Mouse (Mus musculus): ENCODE measurements around the gene Lrp8. TPM values are rescaled to one million over a fixed set of nuclear protein-coding genes. Genes with fewer than 3 reads are reported as not detected.

Lrp8 gene
- polyA plus RNA-seq, 1 experiment, result 3.9 TPM

DNA sequence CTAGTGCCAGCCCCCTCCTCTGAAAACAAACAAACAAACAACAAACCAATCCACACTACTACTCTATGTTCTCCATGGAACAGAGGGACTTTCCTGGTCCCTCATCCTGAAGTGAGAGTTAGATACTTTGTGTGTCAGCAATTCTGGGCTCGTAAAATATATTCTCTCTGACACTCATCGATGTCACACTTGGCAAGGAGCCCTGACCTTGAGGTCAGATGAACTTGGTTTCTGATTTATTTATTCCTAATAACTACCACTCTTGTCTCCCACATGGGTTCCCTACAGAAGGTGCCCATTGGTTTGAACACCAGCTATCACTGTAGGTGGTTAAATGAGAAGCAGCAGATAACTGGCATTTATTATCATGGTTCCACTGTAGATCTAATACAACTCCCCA, 118.3 kb downstream of the Lrp8 start:
- Histone ChIP-seq H3K27me3 (ENCODE audit: control insufficient read depth, insufficient read depth, low read length) (no peaks in the 10 kb centered on the region), H3K4me3 (ENCODE audit: low read depth, low read length) (no peak overlapping the region), H3K4me1 (ENCODE audit: control insufficient read depth, insufficient read depth, insufficient read length, low read length) (peaks cover 12% of the 10 kb centered on the region; the same call in 1 of the 2 replicates), H3K27ac (ENCODE audit: insufficient read depth, low read depth, low read length) (peak overlapping the region; percentile 94), H3K36me3 (ENCODE audit: control insufficient read depth, insufficient read depth, low read length) (no peaks in the 10 kb centered on the region)
- TF ChIP-seq CTCF (IDR thresholded peaks at IDR 0.05; ENCODE audit: extremely low read depth, insufficient read length, insufficient replicate concordance, low read depth, low read length), result no peak
- no peak for TF ChIP-seq POLR2A (IDR thresholded peaks at IDR 0.05; ENCODE audit: low read depth, low read length)
- 17% methylated on average over 2 of the region's 2 CpGs for WGBS

DNA sequence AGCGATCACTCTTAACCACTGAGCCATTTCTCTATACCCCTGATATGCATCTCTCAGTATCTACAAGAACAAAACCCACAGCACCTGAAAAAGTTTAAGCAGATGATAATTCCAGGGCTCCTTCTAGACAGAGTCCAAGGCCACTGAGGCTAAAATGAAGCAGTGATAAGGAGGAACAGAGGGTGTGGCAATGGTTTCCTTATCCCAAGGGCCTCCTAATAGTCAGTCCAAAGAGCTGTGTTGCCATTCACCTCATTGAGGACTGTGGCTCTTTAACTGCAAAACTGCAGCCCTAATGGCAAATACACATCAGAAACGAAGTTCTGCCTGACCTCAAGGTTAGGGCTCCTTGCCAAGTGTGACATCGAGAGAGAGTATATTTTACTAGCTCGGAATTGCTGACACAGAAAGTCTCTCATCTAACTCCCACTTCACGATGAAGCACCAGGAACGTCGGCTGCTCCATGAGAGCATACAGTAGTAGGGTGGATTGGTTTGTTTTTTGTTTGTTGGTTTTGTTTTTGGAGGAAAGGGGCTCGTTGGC, 119.2 kb downstream of the Lrp8 start:
- Histone ChIP-seq H3K4me1 (ENCODE audit: control insufficient read depth, insufficient read depth, insufficient read length, low read length) (peaks cover 12% of the 10 kb centered on the region; the same call in 1 of the 2 replicates), H3K27ac (ENCODE audit: insufficient read depth, low read depth, low read length) (peak overlapping the region; percentile 94), H3K36me3 (ENCODE audit: control insufficient read depth, insufficient read depth, low read length) (no peaks in the 10 kb centered on the region), H3K4me3 (ENCODE audit: low read depth, low read length) (no peak overlapping the region), H3K27me3 (ENCODE audit: control insufficient read depth, insufficient read depth, low read length) (no peaks in the 10 kb centered on the region)
- WGBS, result 16% methylated on average over 8 of the region's 8 CpGs
- TF ChIP-seq CTCF (IDR thresholded peaks at IDR 0.05; ENCODE audit: extremely low read depth, insufficient read length, insufficient replicate concordance, low read depth, low read length), result no peak
- no peak for TF ChIP-seq POLR2A (IDR thresholded peaks at IDR 0.05; ENCODE audit: low read depth, low read length)

DNA sequence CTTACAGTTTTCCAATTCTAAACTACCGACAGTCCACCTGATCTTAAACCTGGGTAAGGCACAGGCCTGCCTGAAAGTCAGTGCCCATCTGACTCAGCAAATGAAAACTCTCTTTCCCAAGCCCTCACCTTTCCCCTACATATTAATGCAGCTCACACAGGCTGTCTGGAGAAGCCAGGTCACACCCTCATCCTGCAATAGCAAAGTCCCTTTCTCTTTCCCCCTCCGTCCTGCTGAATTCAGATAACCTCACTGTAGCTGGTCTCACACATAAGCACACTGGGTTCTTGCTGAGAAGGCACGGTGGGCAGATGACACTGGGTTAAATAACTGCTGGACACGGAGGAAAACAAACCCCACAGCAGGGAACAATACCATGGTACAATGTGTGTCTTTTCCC, 119.9 kb downstream of the Lrp8 start:
- Histone ChIP-seq H3K27me3 (ENCODE audit: control insufficient read depth, insufficient read depth, low read length) (no peaks in the 10 kb centered on the region), H3K4me3 (ENCODE audit: low read depth, low read length) (peak overlapping the region; percentile 94), H3K27ac (ENCODE audit: insufficient read depth, low read depth, low read length) (peak overlapping the region; percentile 94), H3K36me3 (ENCODE audit: control insufficient read depth, insufficient read depth, low read length) (no peaks in the 10 kb centered on the region), H3K4me1 (ENCODE audit: control insufficient read depth, insufficient read depth, insufficient read length, low read length) (peaks cover 12% of the 10 kb centered on the region; the same call in 1 of the 2 replicates)
- TF ChIP-seq CTCF (IDR thresholded peaks at IDR 0.05; ENCODE audit: extremely low read depth, insufficient read length, insufficient replicate concordance, low read depth, low read length) (no peak), POLR2A (IDR thresholded peaks at IDR 0.05; ENCODE audit: low read depth, low read length) (peak; percentile 65; the same call in 1 of the 2 replicates)
- WGBS, result 9% methylated on average over 4 of the region's 4 CpGs

DNA sequence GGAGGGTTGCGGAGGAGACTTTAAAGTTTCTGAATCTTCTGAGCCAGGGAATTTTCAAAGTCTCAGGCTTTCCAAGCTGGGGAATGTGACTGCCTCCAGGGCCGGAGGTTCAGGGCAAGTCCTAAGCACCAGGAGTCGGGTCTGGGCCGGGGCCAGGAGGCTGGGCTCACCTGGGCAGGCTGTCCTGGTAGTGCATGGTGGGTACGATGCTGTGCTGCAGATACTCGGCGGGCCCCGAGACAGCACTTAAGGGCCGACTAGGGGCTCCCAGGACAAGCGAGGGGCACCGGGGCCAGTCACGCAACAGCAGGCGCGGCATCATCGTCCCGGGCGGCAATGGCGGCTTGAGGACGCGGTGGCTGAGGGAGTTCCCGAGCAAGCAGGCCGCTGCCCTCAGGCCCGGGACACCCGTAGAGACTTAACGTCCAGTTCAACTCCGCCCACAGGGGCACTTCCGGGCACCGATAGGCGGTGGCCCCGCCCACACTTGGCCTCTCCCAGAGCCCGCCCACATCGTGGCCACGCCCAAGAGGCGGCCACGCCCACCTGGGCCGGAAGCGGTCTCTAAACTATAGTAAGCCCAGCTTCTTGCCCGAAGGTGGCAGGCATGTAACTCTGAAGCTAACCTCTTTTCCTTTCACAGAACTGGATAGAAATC, 121.2 kb downstream of the Lrp8 start, which contains the start of gene Cpt2:
Cpt2 (minus strand) TSS at position 466 of the 658 bp plus-strand sequence.
- under 1% methylated on average over 38 of the region's 38 CpGs for WGBS
- peak within 1 kb of the TSS; percentile 94 for H3K4me3 ChIP-seq (ENCODE audit: low read depth, low read length)
- TF ChIP-seq POLR2A (IDR thresholded peaks at IDR 0.05; ENCODE audit: low read depth, low read length) (peak; percentile 93), CTCF (IDR thresholded peaks at IDR 0.05; ENCODE audit: extremely low read depth, insufficient read length, insufficient replicate concordance, low read depth, low read length) (no peak)
- no peaks in the 10 kb centered on the region for H3K36me3 ChIP-seq (ENCODE audit: control insufficient read depth, insufficient read depth, low read length)
- H3K27me3 ChIP-seq (ENCODE audit: control insufficient read depth, insufficient read depth, low read length), result no peaks in the 10 kb centered on the region
- peak within 1 kb of the TSS; percentile 94 for H3K27ac ChIP-seq (ENCODE audit: insufficient read depth, low read depth, low read length)
- peaks cover 12% of the 10 kb centered on the region; the same call in 1 of the 2 replicates for H3K4me1 ChIP-seq (ENCODE audit: control insufficient read depth, insufficient read depth, insufficient read length, low read length)

DNA sequence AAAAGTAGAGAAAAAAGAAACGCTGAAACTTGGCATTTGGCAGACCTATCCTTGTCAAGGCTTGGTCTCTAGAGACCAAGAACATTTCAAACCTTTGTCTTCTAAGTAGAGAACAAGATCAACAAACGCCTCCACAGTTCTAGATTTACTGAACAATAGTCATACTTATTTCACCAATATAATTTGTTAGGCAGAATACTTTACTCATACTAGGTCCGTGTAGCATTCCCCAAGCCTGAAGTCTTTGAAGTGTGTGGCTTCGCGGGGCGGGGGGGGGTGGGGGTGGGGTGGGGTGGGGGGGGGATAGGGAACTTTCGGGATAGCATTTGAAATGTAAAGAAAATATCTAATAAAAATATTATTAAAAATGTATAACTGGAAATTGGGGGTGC, 121.7 kb downstream of the Lrp8 start:
- no peaks in the 10 kb centered on the region for H3K36me3 ChIP-seq (ENCODE audit: control insufficient read depth, insufficient read depth, low read length)
- H3K27me3 ChIP-seq (ENCODE audit: control insufficient read depth, insufficient read depth, low read length), result no peaks in the 10 kb centered on the region
- WGBS, result 24% methylated on average over 7 of the region's 7 CpGs
- H3K27ac ChIP-seq (ENCODE audit: insufficient read depth, low read depth, low read length), result peak overlapping the region; percentile 39; the same call in 1 of the 2 replicates
- TF ChIP-seq CTCF (IDR thresholded peaks at IDR 0.05; ENCODE audit: extremely low read depth, insufficient read length, insufficient replicate concordance, low read depth, low read length) (no peak), POLR2A (IDR thresholded peaks at IDR 0.05; ENCODE audit: low read depth, low read length) (no peak)
- H3K4me1 ChIP-seq (ENCODE audit: control insufficient read depth, insufficient read depth, insufficient read length, low read length), result peaks cover 12% of the 10 kb centered on the region; the same call in 1 of the 2 replicates
- H3K4me3 ChIP-seq (ENCODE audit: low read depth, low read length), result 0 out of 2 replicates have a peak overlapping the region, but pooled peaks have one; percentile 94

Other genes starting within 250 kb of the Lrp8 start
- gene Dmrtb1, start 118.0 kb upstream of the Lrp8 start, polyA plus RNA-seq (2012; rRNA removed), result not detected in 2 replicates
- gene Magoh, start 77.5 kb downstream of the Lrp8 start, polyA plus RNA-seq (2012; rRNA removed), result 4.1 and 8.0 TPM in 2 replicates
- gene 0610037L13Rik, start 87.6 kb downstream of the Lrp8 start, polyA plus RNA-seq (2012; rRNA removed), result 6.0 and 8.5 TPM in 2 replicates
- 130 and 162 TPM in 2 replicates for gene Cpt2, start 121.3 kb downstream of the Lrp8 start, polyA plus RNA-seq (2012; rRNA removed)
- 0.11 and 0.16 TPM in 2 replicates for gene Slc1a7, start 166.1 kb downstream of the Lrp8 start, polyA plus RNA-seq (2012; rRNA removed)